Mouse (Mus musculus): ENCODE results near the gene Ica1. TPM values are rescaled to one million over a fixed set of nuclear protein-coding genes. Genes with fewer than 3 reads are reported as not detected.
A peak's percentile ranks its signal among the peaks of the same experiment; 100 is the strongest.

Ica1 gene
- polyA plus RNA-seq, 1 experiment from 2014 or later = 18.5 TPM

DNA sequence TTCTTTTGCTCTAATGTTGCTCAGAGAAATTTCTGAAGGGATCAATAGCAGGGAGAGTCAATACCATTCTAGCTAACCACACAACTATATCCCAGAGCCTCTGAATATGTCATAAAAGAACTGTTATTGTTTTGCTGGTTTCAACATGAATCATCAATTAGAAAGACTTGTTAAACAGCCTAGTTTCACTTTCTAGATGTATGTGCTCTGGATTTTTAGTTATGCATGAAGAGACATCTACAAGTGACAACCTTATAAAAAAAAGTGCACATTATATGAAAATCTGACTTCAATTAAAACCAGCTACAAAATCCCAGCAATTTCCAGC lies 41.8 kb downstream of the Ica1 start:
- Histone ChIP-seq H3K27ac (ENCODE audit: low read depth, low read length) (no peak overlapping the region), H3K36me3 (ENCODE audit: control insufficient read depth, insufficient read depth, low read length) (no peaks in the 10 kb centered on the region), H3K9me3 (ENCODE audit: control insufficient read depth, low read length) (no peaks in the 10 kb centered on the region), H3K4me1 (ENCODE audit: control insufficient read depth, insufficient read depth, low read length) (no peaks in the 10 kb centered on the region), H3K4me3 (ENCODE audit: low read depth, low read length) (no peak overlapping the region), H3K9ac (ENCODE audit: low read length) (no peak overlapping the region), H3K27me3 (ENCODE audit: control insufficient read depth, insufficient read depth, low read length) (no peaks in the 10 kb centered on the region), H3K4me2 (ENCODE audit: low read depth) (no peak overlapping the region)
- DNase-seq (ENCODE audit: low spot score) (no peak), ATAC-seq (ENCODE audit: insufficient read depth, low FRiP score, low TSS enrichment) (no peak)

DNA sequence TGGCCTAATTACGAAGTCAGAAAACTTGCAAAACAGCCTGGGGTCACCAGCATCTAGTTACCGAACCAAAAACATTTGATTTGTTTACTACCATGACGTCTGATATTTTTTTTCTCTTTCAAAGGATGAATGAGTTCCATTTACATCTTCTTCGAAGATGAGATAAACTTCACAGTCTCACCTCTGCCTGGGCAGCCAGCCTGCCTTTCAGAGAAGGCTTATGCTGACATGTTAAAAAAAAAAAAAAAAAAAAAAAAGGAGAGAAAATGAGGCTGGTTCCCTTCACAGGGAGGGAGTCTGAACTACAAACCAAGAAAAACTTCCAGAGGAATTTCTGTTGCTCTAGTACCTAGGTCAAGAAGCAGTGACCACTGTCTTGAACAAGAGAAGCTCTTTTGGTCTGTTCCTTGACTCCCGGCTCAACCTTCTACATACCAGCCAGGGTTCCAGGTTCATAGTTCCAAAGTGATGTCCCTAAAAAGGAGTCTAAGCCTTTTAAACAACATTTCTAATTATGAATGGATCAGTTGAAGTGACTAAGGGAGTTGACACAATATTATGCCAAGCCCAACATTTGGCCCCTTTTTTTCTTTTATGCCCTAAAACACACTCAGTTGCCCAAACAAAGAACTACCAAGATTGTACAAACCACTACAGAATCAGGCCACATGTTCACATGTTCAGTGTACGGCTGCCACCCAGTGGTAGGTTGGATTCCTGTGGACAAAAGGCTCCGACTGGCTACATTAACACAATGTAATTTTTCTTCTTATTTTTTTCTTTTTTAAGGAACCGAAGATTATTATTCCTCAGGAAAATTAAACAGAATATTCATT lies 42.4 kb downstream of the Ica1 start:
- no peak overlapping the region for H3K27ac ChIP-seq (ENCODE audit: low read depth, low read length)
- peak; percentile 68 for ATAC-seq (ENCODE audit: insufficient read depth, low FRiP score, low TSS enrichment)

GRCm38 (mm10) chr6:8735044-8735443 lies 43.2 kb downstream of the Ica1 start:
- Histone ChIP-seq H3K4me2 (ENCODE audit: low read depth) (no peak overlapping the region), H3K36me3 (ENCODE audit: control insufficient read depth, insufficient read depth, low read length) (no peaks in the 10 kb centered on the region), H3K9ac (ENCODE audit: low read length) (no peak overlapping the region), H3K4me3 (ENCODE audit: low read depth, low read length) (no peak overlapping the region), H3K4me1 (ENCODE audit: control insufficient read depth, insufficient read depth, low read length) (no peaks in the 10 kb centered on the region), H3K27ac (ENCODE audit: low read depth, low read length) (no peak overlapping the region), H3K9me3 (ENCODE audit: control insufficient read depth, low read length) (no peaks in the 10 kb centered on the region), H3K27me3 (ENCODE audit: control insufficient read depth, insufficient read depth, low read length) (no peaks in the 10 kb centered on the region)
- ATAC-seq (ENCODE audit: insufficient read depth, low FRiP score, low TSS enrichment) (no peak), DNase-seq (ENCODE audit: low spot score) (no peak)
- 86% methylated on average over 3 of the region's 3 CpGs for WGBS

More for the DNA sequence above, 42.4 kb downstream of the Ica1 start:
- 68% methylated on average over 8 of the region's 8 CpGs for WGBS
- Histone ChIP-seq H3K36me3 (ENCODE audit: control insufficient read depth, insufficient read depth, low read length) (no peaks in the 10 kb centered on the region), H3K4me1 (ENCODE audit: control insufficient read depth, insufficient read depth, low read length) (no peaks in the 10 kb centered on the region), H3K27me3 (ENCODE audit: control insufficient read depth, insufficient read depth, low read length) (no peaks in the 10 kb centered on the region), H3K9me3 (ENCODE audit: control insufficient read depth, low read length) (no peaks in the 10 kb centered on the region), H3K9ac (ENCODE audit: low read length) (no peak overlapping the region), H3K4me2 (ENCODE audit: low read depth) (no peak overlapping the region), H3K4me3 (ENCODE audit: low read depth, low read length) (no peak overlapping the region)
- DNase-seq (ENCODE audit: low spot score) = peak; percentile 74

DNA sequence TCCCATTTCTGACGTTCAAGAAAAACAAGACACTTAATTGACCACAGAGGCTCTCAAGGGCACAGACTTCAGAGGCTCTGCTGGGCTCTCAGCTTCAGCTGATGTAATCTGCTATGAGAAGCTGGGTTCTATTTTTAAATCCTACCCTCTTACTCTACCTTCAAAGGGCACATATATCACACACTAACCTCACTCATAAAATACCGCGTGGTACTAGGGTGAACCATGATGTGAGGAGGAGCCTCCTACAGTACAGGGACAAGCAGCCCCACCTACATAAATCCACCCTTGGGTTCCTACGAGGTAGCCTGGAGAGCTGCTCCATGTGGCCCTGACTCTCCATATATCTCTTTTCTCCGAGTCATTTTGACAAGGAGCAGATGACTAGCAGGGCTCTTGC lies 45.8 kb downstream of the Ica1 start:
- DNase-seq (ENCODE audit: low spot score) (no peak), ATAC-seq (ENCODE audit: insufficient read depth, low FRiP score, low TSS enrichment) (no peak)
- no peak overlapping the region for H3K4me3 ChIP-seq (ENCODE audit: low read depth, low read length)
- WGBS = 59% methylated on average over 5 of the region's 5 CpGs
- no peaks in the 10 kb centered on the region for H3K9me3 ChIP-seq (ENCODE audit: control insufficient read depth, low read length)
- no peaks in the 10 kb centered on the region for H3K36me3 ChIP-seq (ENCODE audit: control insufficient read depth, insufficient read depth, low read length)
- no peak overlapping the region for H3K27ac ChIP-seq (ENCODE audit: low read depth, low read length)
- no peak overlapping the region for H3K9ac ChIP-seq (ENCODE audit: low read length)
- no peaks in the 10 kb centered on the region for H3K4me1 ChIP-seq (ENCODE audit: control insufficient read depth, insufficient read depth, low read length)
- no peaks in the 10 kb centered on the region for H3K27me3 ChIP-seq (ENCODE audit: control insufficient read depth, insufficient read depth, low read length)
- H3K4me2 ChIP-seq (ENCODE audit: low read depth) = no peak overlapping the region

GRCm38 (mm10) chr6:8731656-8732191 lies 46.6 kb downstream of the Ica1 start:
- no peaks in the 10 kb centered on the region for H3K9me3 ChIP-seq (ENCODE audit: control insufficient read depth, low read length)
- H3K27ac ChIP-seq (ENCODE audit: low read depth, low read length) = no peak overlapping the region
- H3K9ac ChIP-seq (ENCODE audit: low read length) = no peak overlapping the region
- ATAC-seq (ENCODE audit: insufficient read depth, low FRiP score, low TSS enrichment) (no peak; the same call in 1 of the 2 replicates), DNase-seq (ENCODE audit: low spot score) (peak; percentile 36)
- WGBS = 34% methylated on average over 4 of the region's 4 CpGs
- H3K4me1 ChIP-seq (ENCODE audit: control insufficient read depth, insufficient read depth, low read length) = no peaks in the 10 kb centered on the region
- H3K36me3 ChIP-seq (ENCODE audit: control insufficient read depth, insufficient read depth, low read length) = no peaks in the 10 kb centered on the region
- H3K4me3 ChIP-seq (ENCODE audit: low read depth, low read length) = no peak overlapping the region
- no peak overlapping the region for H3K4me2 ChIP-seq (ENCODE audit: low read depth)
- H3K27me3 ChIP-seq (ENCODE audit: control insufficient read depth, insufficient read depth, low read length) = no peaks in the 10 kb centered on the region

DNA sequence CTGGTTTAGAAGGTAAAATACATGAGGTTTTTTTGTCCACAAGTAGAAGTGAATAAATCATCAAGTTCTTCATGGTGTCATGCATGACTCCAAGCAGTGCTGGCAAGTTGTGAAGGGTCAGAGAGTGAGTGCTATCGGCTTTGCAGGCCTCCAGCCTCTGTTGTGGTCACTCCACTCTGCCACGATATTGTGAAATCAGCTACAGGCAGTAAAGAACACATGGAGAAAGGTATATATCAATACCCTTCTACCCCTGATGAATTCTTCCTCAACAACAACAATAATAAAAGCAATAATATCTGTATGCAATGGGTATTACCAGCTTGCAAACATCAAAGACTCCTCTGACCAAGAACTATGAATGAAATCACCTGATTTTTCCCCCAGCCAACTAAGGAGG lies 47.9 kb downstream of the Ica1 start:
- Histone ChIP-seq H3K36me3 (ENCODE audit: control insufficient read depth, insufficient read depth, low read length) (no peaks in the 10 kb centered on the region), H3K4me2 (ENCODE audit: low read depth) (no peak overlapping the region), H3K27ac (ENCODE audit: low read depth, low read length) (no peak overlapping the region), H3K27me3 (ENCODE audit: control insufficient read depth, insufficient read depth, low read length) (no peaks in the 10 kb centered on the region), H3K4me1 (ENCODE audit: control insufficient read depth, insufficient read depth, low read length) (no peaks in the 10 kb centered on the region), H3K4me3 (ENCODE audit: low read depth, low read length) (no peak overlapping the region), H3K9ac (ENCODE audit: low read length) (no peak overlapping the region), H3K9me3 (ENCODE audit: control insufficient read depth, low read length) (no peaks in the 10 kb centered on the region)
- no peak for DNase-seq (ENCODE audit: low spot score)
- WGBS = 88% methylated on average over 2 of the region's 2 CpGs
- no peak for ATAC-seq (ENCODE audit: insufficient read depth, low FRiP score, low TSS enrichment)

DNA sequence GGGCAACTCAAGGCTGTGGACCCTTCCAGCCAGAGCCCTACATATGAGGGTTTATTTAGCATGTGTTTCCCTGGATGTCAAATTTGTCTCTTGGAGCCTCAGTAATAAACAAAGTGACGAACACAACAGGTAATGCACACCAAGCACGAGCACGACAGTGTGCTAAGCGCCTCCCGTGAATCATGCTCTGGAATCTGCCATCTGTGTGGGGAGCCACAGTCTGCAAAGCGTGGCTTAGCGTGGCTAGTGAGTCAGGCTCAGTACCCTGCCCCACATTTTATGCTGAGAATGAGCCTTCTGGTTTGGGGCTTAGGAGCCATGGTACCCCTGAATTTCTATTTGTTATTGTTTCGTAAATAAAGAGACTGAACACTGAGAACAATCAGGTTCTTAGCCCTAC lies 50.5 kb downstream of the Ica1 start:
- DNase-seq (ENCODE audit: low spot score) (no peak), ATAC-seq (ENCODE audit: insufficient read depth, low FRiP score, low TSS enrichment) (no peak)
- Histone ChIP-seq H3K4me2 (ENCODE audit: low read depth) (no peak overlapping the region), H3K9me3 (ENCODE audit: control insufficient read depth, low read length) (no peaks in the 10 kb centered on the region), H3K4me1 (ENCODE audit: control insufficient read depth, insufficient read depth, low read length) (no peaks in the 10 kb centered on the region), H3K27ac (ENCODE audit: low read depth, low read length) (no peak overlapping the region), H3K4me3 (ENCODE audit: low read depth, low read length) (no peak overlapping the region), H3K27me3 (ENCODE audit: control insufficient read depth, insufficient read depth, low read length) (no peaks in the 10 kb centered on the region), H3K9ac (ENCODE audit: low read length) (no peak overlapping the region), H3K36me3 (ENCODE audit: control insufficient read depth, insufficient read depth, low read length) (no peaks in the 10 kb centered on the region)
- 89% methylated on average over 8 of the region's 8 CpGs for WGBS

GRCm38 (mm10) chr6:8725610-8726009 lies 52.7 kb downstream of the Ica1 start:
- Histone ChIP-seq H3K36me3 (ENCODE audit: control insufficient read depth, insufficient read depth, low read length) (no peaks in the 10 kb centered on the region), H3K27ac (ENCODE audit: low read depth, low read length) (no peak overlapping the region), H3K4me2 (ENCODE audit: low read depth) (no peak overlapping the region), H3K4me1 (ENCODE audit: control insufficient read depth, insufficient read depth, low read length) (no peaks in the 10 kb centered on the region), H3K4me3 (ENCODE audit: low read depth, low read length) (no peak overlapping the region), H3K9ac (ENCODE audit: low read length) (no peak overlapping the region), H3K27me3 (ENCODE audit: control insufficient read depth, insufficient read depth, low read length) (no peaks in the 10 kb centered on the region), H3K9me3 (ENCODE audit: control insufficient read depth, low read length) (no peaks in the 10 kb centered on the region)
- ATAC-seq (ENCODE audit: insufficient read depth, low FRiP score, low TSS enrichment) = no peak
- DNase-seq (ENCODE audit: low spot score) = no peak
- 83% methylated on average over 1 of the region's 1 CpGs for WGBS

DNA sequence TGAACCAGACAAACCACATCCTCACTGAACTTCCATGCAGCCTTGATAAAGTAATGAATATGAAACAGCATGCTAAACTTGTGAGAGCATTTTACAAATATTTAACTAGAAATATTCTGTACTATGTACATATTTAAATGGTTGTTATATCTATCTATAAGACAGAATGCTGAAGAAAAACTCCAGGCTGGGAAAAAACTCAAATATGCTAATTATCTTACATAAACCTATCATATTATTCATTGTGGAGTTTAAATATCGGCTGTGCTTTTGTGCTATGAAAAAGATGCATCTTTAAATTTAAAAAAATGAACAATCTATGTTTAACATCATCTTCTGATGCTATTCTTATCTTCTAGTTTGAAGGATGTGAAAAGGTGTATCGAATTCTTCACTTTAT lies 58.6 kb downstream of the Ica1 start:
- no peak overlapping the region for H3K27ac ChIP-seq (ENCODE audit: low read depth, low read length)
- H3K9ac ChIP-seq (ENCODE audit: low read length) = no peak overlapping the region
- ATAC-seq (ENCODE audit: insufficient read depth, low FRiP score, low TSS enrichment) (no peak), DNase-seq (ENCODE audit: low spot score) (no peak)
- 89% methylated on average over 2 of the region's 2 CpGs for WGBS
- H3K4me1 ChIP-seq (ENCODE audit: control insufficient read depth, insufficient read depth, low read length) = no peaks in the 10 kb centered on the region
- H3K36me3 ChIP-seq (ENCODE audit: control insufficient read depth, insufficient read depth, low read length) = no peaks in the 10 kb centered on the region
- no peaks in the 10 kb centered on the region for H3K9me3 ChIP-seq (ENCODE audit: control insufficient read depth, low read length)
- H3K4me2 ChIP-seq (ENCODE audit: low read depth) = no peak overlapping the region
- no peaks in the 10 kb centered on the region for H3K27me3 ChIP-seq (ENCODE audit: control insufficient read depth, insufficient read depth, low read length)
- H3K4me3 ChIP-seq (ENCODE audit: low read depth, low read length) = no peak overlapping the region
